Mouse (Mus musculus): Measurements from ENCODE around the gene Nmnat3. TPM values are rescaled to one million over a fixed set of nuclear protein-coding genes. Genes with fewer than 3 reads are reported as not detected.

Gene Nmnat3
- total and polyA plus RNA-seq, 3 experiments, result 8.1 to 9.3 (median 9.2) TPM

DNA sequence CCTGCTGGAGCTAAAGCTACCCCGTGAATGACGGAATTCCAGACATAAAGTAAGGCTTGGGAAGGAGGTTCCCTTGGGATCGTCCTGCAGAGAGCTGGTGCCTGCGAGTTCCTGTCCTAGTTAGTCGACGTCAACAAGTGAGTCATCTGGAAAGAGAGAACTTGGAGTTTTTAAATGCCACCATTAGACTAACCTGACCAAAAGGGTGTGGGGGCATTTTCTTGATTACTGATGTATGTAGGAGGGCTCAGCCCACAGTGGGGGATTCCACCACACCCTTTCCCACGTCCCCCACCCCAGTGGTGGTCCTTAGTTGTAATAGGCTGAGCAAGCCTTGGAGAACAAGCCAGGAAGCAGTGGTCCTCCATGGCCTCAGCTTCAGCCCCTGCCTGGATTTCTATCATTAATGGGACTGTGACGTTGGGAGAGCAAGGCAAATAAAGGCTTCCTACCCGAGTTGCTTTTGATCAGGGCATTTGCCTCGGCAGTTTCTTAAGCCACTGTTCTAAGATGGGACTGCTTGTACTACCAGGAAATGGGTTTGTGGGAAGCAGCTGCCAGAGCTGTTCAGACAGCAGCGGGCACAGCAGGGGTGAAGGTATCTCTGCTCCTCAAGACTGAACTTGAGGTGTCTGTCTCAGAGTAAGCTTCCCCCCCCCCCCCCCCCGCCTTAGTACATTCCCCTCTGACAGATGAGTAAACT, 10.2 kb downstream of the Nmnat3 start:
- H3K9me3 ChIP-seq (replicated peaks; ENCODE audit: low read length), result no peaks in the 10 kb centered on the region
- H3K9ac ChIP-seq (ENCODE audit: insufficient read depth, low read depth), result peak overlapping the region; percentile 65
- peaks cover 4% of the 10 kb centered on the region; the same call in 1 of the 2 replicates for H3K79me2 ChIP-seq (replicated peaks; ENCODE audit: control insufficient read depth, extremely low read depth, insufficient read depth, poor library complexity, severe bottlenecking)
- H3K4me2 ChIP-seq (ENCODE audit: insufficient read depth, low read depth, poor library complexity, severe bottlenecking), result peak overlapping the region; percentile 76
- peaks cover 2 to 21% of the 10 kb centered on the region in 2 experiments for H3K36me3 ChIP-seq (replicated peaks in 1 of 2; ENCODE audit: control insufficient read depth in 1 of 2, insufficient read depth in 1 of 2, low read length in 1 of 2)
- no peak overlapping the region for H3K27ac ChIP-seq (ENCODE audit: insufficient read depth, low read depth)
- H3K4me3 ChIP-seq (replicated peaks in 1 of 3; ENCODE audit: low read depth in 2 of 3, low read length in 2 of 3, poor library complexity in 1 of 3), result peak overlapping the region; percentile 62 to 93 (median 80)
- peaks cover 8 to 20% of the 10 kb centered on the region in 2 experiments for H3K4me1 ChIP-seq (ENCODE audit: control insufficient read depth in 1 of 2, insufficient read depth in 2 of 2)
- no peaks in the 10 kb centered on the region for H3K27me3 ChIP-seq (replicated peaks)
- dilution Hi-C loops (cut with MboI; ENCODE audit: extremely low pct_ligation_motif_present, extremely low pct_unique_long_range_greater_than_20kb, low sequenced_read_pairs), result no loop called here
- no peak for TF ChIP-seq ELF1 (IDR thresholded peaks at IDR 0.05; ENCODE audit: low read depth, low read length)
- peak; percentile 6; the same call in 1 of the 2 replicates for TF ChIP-seq IRF4 (IDR thresholded peaks at IDR 0.05; ENCODE audit: low read depth, low read length)
- TF ChIP-seq NELFE (IDR thresholded peaks at IDR 0.05; ENCODE audit: low read depth, low read length), result no peak
- no peak for TF ChIP-seq JUN (IDR thresholded peaks at IDR 0.05; ENCODE audit: insufficient read depth, low read depth, low read length)
- TF ChIP-seq ZKSCAN1 (IDR thresholded peaks at IDR 0.05; ENCODE audit: borderline replicate concordance, low read depth, low read length), result no peak
- TF ChIP-seq CHD2 (IDR thresholded peaks at IDR 0.05; ENCODE audit: low read length), result no peak
- TF ChIP-seq POLR2AphosphoS2 (IDR thresholded peaks at IDR 0.05; ENCODE audit: low read depth, low read length), result no peak
- TF ChIP-seq EP300 (IDR thresholded peaks at IDR 0.05; ENCODE audit: low read length), result 0 out of 2 replicates have a peak, but pooled peaks have one; percentile 29
- TF ChIP-seq MEF2A (IDR thresholded peaks at IDR 0.05; ENCODE audit: borderline replicate concordance, low read depth, low read length), result no peak
- TF ChIP-seq E2F4 (IDR thresholded peaks at IDR 0.05; ENCODE audit: insufficient replicate concordance, low read depth, low read length), result no peak
- TF ChIP-seq PAX5 (IDR thresholded peaks at IDR 0.05; ENCODE audit: low read length), result no peak
- peak; percentile 8; the same call in 1 of the 2 replicates for TF ChIP-seq SIN3A (IDR thresholded peaks at IDR 0.05; ENCODE audit: low read length)
- TF ChIP-seq MAZ (IDR thresholded peaks at IDR 0.05; ENCODE audit: low read depth, low read length), result no peak
- no peak for TF ChIP-seq RAD21 (IDR thresholded peaks at IDR 0.05; ENCODE audit: low read depth, low read length)
- TF ChIP-seq MXI1 (IDR thresholded peaks at IDR 0.05; ENCODE audit: low read depth, low read length), result no peak
- no peak for TF ChIP-seq ZC3H11A (IDR thresholded peaks at IDR 0.05; ENCODE audit: low read depth, low read length)
- TF ChIP-seq ZMIZ1 (IDR thresholded peaks at IDR 0.05; ENCODE audit: low read depth, low read length), result no peak
- no peak for TF ChIP-seq HCFC1 (IDR thresholded peaks at IDR 0.05; ENCODE audit: low read depth, low read length)
- TF ChIP-seq SMC3 (IDR thresholded peaks at IDR 0.05; ENCODE audit: low read depth, low read length), result no peak
- no peak for TF ChIP-seq USF2 (conservative IDR thresholded peaks at IDR 0.05; ENCODE audit: low read depth, low read length)
- no peak for TF ChIP-seq NRF1 (IDR thresholded peaks at IDR 0.05; ENCODE audit: low read depth, low read length)
- TF ChIP-seq BHLHE40 (IDR thresholded peaks at IDR 0.05; ENCODE audit: low read depth, low read length), result no peak
- TF ChIP-seq CHD1 (IDR thresholded peaks at IDR 0.05; ENCODE audit: low read depth, low read length), result no peak; the same call in 1 of the 2 replicates
- no peak for TF ChIP-seq POLR2A (IDR thresholded peaks at IDR 0.05; ENCODE audit: low read depth, low read length)
- TF ChIP-seq CTCF (conservative IDR thresholded peaks at IDR 0.05 in 1 of 2, IDR thresholded peaks at IDR 0.05 in 1 of 2; ENCODE audit: low read depth in 2 of 2, low read length in 2 of 2), result no peak
- no peak for TF ChIP-seq MAX (IDR thresholded peaks at IDR 0.05; ENCODE audit: low read length)
- TF ChIP-seq ZNF384 (IDR thresholded peaks at IDR 0.05; ENCODE audit: low read depth, low read length), result no peak
- no peak for TF ChIP-seq ETS1 (conservative IDR thresholded peaks at IDR 0.05; ENCODE audit: low read depth, low read length)
- TF ChIP-seq MYC (IDR thresholded peaks at IDR 0.05; ENCODE audit: low read depth, low read length), result no peak
- TF ChIP-seq USF1 (IDR thresholded peaks at IDR 0.05; ENCODE audit: low read depth, low read length), result no peak
- TF ChIP-seq MAFK (IDR thresholded peaks at IDR 0.05; ENCODE audit: insufficient replicate concordance, low read length), result 0 out of 2 replicates have a peak, but pooled peaks have one; percentile 16
- no peak for TF ChIP-seq KAT2A (IDR thresholded peaks at IDR 0.05; ENCODE audit: insufficient replicate concordance, low read length)
- no peak for DNase-seq (ENCODE audit: extremely low read depth)
- in situ Hi-C loops (cut with MboI; ENCODE audit: low pct_ligation_motif_present, low pct_unique_long_range_greater_than_20kb, low sequenced_read_pairs), result no loop called here

All from CH12.LX (cell line).